Mouse (Mus musculus) adrenal gland, postnatal 4 days (tissue): Measurements from ENCODE around the gene Rpl4. TPM values are rescaled to one million over a fixed set of nuclear protein-coding genes. Genes with fewer than 3 reads are reported as not detected.
"Not testable (repeated sequence)": the region's sequence is repeated elsewhere in the genome, so short reads cannot be mapped to it uniquely, and the experiment has no call there.

Experiments
- DNase-seq, 2 experiments: peaks; one replicate each; pipeline ENCODE4 v3.0.0; 2021 to 2022; ENCODE audit warnings: low spot score in 2 of 2, mixed read lengths in 2 of 2
- total RNA-seq, 2 experiments: library from RNA; stranded (reverse); gene quantifications; 2 replicates each; pipeline ENCODE4 v1.2.3; 2021

The Rpl4 gene
- total RNA-seq, 2 experiments from 2014 or later = 1,230 to 1,246 TPM

DNA sequence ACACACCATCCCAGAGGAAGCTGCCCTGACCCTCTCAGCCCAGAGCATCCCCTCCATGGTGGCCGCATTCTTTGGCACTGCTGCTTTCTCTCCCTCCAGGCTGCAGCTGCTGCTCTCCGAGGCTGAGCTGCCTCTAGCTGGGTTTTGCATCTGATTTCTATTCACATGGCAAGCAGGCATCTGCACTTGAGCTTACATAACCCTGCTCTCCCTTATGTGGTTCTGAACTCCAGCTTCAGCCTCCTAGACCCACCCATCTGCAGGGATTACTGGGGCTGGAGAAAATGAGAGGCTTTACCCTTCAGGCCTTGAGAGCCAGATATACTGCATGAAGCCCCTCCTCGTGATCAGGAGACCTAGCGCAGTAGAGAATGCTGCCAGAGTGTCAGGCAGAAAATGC, 22.4 kb downstream of the Rpl4 start:
- no peak for DNase-seq

DNA sequence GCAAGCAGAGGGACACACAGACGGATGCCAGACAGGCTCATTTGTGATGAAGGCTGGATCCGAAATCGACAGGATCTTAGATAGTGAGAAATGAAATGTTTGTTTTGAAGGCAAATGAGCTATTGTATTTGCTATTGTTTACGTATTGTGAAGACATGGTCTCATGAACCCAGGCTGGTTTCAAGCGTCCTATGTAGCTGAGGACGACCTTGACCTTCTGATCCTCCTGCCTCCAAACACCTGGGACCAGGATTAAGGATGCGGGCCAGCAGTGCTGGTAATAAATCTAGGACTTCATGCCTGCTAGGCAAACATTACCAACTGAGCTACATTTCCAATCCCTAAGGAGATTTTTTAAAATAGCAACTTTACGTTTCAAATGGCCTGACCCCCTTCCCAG, 24.3 kb downstream of the Rpl4 start:
- no peak for DNase-seq

DNA sequence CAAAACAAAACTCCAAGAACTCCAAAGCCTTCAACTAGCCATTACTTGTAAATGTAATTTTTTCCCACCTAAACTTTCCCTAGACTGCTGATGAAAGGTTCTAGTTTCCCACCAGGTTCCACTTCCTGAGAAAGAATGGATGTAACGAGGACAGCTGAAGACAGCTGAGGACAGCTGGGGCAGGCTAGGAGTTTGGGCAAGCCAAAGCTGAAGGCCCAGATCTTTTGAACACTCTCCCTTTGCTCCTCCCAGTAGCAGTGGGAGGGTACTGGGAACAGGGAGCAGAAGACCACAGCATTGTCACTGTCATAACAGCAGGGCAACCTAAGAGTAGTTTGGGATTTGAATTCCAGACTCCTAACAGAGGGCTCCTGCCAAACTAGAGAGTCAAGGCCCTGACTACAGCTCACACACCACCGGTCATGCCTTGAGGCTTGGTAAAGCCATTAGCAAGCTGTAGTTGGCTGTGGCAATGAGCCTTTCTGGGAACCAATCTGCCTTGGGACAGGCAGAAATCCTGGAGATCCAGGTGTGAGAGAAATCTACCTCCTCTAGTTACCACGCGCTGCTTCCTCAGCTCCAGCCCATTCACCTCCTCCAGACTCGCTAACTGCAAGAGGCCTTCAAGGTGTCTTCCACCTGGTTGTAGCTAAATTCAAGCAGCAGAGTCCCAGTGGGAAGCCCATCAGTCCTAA, 25.0 kb downstream of the Rpl4 start:
- DNase-seq = no peak

DNA sequence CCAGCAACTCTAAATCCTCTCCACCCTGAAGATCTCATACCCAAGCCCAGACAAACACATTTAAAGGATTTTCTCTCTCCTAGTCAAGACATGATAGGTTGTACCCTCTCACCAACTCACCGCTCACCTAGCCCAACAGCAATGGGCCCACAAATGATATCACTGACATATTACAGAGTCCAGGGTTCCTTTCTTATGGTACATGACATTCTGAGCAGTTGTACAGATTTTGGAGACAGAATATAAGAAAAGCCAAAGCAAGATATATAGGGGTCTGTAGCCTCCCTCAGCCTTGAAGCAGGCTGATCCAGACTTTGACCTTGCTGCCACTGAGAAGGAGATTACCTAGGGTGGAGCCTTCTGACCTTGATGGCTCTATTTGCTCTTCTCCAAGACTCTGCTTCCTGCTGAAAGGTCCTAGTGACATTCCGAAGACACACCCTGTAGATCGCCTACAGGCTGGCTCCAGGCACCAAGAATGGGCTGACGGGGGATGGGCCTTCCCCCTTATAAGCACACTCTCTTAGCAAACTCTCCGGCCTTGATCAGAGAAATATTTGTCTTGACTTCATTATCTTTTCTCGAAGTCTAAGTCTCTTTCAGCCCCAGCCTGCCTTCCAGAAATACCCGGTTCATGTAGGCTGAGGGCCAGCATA, 25.7 kb downstream of the Rpl4 start:
- not testable (repeated sequence) for DNase-seq

DNA sequence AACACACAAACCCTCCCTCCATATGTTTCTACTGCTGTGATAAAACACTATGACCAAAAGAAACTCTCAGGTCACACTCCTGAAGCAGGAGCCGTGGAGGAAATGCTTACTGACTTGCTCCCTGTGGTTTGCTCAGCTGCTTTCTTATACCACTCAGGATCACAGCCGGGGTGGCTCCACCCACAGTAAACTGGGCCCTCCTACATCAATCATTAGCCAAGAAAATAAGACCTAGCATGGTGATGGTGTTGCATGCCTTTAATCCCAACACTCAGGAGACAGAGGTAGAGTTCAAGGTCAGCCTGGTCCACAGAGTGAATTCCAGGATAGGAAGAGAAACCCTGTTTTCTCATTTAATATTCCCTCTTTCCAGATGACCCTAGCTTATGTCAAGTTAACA, 26.7 kb downstream of the Rpl4 start:
- no peak for DNase-seq

DNA sequence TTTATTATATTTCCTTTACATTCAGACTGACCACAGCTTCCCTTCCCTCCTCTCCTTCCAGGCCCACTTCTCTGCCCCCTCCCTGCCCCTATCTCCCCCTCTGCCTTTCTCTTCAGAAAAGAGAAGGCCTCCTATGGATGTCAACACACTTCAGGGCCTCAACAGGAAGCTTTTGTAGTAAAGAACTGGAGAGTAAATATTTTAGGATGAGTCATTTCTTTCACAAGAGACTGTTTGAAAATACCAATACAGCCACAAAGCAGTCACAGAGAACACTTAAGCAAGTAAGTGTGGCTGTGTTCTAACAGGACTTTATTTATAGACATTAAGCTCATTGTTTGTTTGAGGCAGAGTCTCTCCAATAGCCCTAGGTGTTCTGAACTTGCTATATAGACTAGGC, 29.2 kb downstream of the Rpl4 start:
- DNase-seq = no peak

DNA sequence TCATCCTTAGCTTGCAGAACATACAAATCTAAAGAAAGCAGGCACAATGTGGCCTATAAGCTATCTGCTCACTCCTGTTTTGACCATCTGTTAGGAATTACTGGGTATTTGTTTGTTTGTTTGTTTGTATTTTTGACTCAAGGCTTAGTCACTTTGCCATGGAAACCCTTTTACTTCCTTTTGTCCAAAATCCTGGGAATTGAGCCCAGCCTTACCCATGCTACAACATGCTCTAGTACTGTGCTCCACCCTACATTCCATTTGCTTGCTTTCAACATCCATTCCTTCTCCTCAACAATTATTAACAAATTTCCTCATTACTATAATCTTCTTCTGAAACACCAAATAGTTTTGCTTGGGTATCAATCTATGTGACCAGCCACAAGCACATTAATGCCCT, 29.7 kb downstream of the Rpl4 start:
- no peak for DNase-seq

DNA sequence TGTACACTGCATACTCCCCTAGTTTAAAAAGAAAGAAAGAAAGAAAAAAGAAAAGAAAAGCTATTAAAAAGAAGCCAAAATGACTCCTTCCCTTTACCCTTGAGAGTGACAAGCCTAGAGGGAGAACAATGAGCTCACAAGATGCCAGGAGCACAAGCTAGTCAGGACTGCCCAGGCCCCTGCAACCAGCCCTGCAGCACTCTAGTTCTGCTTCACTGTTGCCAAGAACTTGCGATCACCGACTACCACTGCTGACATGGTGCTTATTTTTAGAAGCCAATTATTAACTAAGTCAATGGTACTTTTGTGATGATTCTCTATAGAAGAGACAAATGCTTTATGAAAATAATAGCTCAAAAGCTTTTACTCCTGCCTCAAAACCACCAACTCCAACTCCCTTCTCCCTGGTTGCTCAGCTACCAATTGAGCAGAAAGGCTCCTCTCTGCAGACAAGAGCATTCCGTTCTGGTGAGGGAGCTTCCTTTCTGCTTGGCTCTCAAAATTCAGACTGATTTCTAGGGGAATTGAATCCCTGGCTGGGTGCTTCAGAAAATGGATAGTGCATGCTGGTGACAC, 34.4 kb downstream of the Rpl4 start:
- no peak for DNase-seq

DNA sequence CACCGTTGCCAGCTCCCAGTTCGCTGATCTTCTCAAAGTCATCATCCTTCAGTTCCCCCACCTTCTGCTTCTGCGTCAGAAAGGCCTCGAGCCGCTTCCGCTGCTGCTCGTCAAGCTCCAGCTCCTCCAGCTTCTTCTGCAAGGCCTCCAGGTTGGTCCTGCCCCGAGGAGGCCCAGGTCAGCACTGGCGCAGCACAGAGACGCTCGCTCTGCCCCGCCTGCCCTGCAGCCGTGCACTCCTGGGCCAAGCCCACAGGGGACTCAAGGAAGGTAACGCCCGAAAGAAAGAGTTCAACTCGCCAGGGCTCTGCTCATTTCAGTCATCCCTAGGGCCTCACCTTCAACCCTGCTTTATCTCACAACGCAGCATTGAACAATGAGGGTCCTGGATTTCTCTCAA, 41.3 kb downstream of the Rpl4 start:
- DNase-seq = no peak

DNA sequence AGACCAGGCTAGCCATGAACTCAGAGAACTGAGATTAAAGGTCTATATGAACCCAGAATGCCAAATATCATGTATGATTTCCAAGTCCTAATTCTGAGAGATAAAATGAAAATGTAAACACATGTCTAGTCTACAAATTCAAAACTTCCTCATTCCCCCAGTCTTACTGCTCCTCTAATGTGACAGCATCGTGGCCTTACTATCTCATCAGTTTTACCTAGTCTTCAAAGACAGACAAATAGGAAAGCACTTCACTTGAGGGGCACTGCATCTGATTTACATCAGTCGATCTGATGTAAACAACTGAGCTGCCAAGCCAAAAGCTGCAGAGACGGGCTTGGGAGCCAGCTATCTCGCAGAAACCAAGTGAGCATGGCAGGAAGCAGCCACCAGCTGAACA, 42.9 kb downstream of the Rpl4 start:
- DNase-seq = no peak

DNA sequence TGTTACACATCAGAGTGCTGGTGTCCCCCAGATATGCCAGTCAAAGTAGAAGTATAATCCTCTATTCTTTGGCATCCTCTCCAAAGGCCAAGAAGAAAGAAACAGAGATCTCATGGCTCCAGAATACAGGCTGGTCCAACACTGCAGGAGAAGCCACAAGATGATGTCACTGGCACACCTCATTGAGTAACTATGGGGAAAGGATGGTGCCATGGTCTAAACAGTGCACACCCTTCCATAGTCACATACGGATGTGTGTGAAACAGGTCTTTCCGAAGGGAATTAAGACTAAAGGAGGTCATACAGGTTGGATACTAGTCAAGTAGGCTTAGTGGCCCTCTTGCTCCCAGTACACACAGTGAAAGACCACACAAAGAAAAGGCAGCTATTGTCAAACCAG, 43.5 kb downstream of the Rpl4 start:
- DNase-seq = no peak

DNA sequence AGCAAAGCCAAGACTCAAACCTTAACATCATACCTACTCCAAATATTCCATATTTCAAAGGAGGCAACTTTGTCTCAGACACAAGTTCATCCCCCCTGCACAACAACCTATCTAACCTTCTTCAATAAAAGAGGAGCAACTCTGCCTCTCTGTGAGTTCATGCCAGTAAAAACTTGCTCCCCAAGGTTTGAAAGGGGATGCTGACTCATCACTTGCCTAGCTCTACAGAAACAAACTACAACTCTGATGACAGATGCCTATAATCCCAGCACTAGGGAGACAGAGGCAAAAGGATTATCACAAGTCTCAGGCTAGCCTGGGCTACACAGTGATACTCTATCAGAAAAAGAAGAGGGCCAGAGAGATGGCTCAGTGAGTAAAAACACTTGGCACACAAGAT, 44.7 kb downstream of the Rpl4 start:
- no peak for DNase-seq

DNA sequence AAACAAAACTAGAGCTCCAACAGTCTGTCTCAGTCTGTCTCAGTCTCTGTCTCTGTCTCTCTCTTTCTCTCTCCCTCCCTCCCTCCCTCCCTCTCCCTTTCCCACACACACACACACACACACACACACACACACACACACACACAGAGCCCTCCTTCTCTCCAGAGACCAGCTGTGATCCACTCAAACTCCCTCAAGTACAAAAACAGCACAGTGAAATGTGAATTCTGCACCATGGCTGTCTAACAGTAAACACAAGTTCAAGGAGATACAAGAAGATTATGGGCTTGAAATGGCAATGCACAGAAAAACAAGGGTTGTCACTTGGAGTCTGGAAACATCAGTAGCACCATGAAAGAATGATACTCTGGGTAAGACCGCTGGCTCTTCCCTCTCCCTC, 46.1 kb downstream of the Rpl4 start:
- DNase-seq = no peak

DNA sequence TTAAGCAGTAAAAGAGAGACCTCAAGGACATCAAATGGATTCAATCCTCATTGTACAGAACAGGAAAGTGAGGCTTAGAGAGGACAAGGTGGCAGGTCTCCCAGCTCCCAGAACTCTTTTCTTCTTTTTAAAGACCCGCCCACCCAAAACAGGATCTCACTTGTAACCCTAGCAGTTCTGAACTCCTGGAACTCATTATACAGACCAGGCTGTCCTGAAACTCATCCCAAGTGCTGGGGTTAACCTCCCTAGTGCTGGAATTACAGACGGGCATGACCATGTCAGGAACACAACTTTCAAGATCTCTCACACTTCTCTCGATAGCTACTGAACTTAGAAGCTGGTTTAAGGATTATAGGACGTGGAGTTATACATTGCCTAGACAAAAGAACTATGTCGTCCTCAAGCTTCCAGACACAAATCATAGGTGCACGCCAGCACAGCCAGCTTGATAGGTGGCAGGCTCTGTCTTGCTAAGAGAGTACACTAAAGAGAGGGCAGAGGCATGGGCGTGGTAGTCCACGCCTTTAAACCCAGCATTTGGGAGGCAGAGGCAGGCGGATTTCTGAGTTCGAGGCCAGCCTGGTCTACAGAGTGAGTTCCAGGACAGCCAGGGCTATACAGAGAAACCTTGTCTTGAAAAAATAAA, 46.7 kb downstream of the Rpl4 start:
- DNase-seq = no peak

DNA sequence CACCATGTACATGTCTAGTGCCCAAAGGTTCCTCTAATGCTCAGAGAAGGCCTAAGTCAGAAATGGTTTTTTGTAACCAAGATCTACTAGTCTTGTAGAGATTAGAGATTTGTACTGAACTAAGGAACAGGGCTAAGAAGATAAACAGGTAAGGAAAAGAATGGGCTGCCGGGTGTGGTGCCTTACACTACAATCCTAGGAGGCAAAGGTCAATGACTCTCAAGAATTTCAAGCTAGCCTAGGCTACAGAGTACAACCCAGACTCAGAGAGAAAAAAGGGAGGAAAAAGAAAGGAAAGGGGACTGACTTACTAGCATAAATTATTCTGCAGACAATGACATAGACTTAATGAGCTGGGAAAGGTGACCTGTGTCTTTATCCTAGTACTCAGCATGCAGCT, 47.4 kb downstream of the Rpl4 start:
- DNase-seq = no peak

DNA sequence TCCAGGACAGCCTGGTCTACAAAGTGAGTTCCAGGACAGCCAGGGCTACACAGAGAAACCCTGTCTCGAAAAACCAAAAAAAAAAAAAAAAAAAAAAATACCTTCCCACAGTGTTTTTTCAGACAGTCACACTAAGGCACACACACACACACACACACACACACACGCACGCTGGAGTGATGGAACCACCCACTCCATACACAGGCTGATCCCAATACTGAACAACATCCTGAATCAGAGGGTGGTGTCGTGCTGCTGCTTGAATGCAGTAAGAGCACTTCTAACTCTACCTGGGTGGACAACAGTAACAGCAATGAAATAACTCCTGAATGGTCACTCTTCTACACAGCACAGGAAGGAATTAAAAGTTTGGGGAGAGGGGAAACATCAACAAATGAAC, 48.3 kb downstream of the Rpl4 start:
- no peak for DNase-seq

DNA sequence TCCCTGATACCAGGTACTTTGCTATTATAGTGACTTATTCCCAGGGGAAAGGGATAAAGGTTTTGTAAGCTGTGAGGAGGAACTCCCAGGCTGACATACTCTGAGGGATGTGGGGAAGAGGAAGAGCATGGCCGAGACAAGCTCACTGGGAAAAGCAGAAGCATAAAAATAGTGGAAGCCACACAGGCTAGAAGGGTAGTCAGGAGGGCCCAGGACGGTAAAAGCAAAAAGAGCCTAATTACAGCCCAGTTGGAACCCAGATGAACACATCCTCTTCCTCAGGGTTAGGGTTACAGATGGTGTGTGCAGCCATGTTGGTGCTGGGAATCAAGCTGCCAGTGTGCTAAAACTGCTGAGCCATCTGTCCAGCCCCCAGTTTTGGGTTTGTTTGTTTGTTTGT, 48.9 kb downstream of the Rpl4 start:
- DNase-seq = no peak

DNA sequence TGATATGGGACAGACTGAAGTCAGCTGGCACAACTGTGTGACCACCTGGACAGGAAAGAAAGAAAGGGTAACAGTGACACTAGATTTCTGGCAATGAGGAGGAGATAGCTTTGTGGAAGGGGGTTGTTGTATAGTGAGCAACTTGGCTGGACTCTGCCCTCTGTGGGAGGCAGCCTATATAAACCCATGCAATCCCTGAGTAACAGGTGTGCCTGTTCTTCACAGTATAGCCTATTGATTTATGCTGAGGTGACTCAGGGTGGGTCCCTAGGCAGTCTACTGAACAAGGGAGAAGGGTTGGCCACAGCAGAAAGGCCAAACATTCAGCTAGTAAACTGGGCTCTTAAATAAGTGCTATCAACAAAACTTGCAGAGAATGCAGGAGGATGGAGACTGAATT, 52.6 kb downstream of the Rpl4 start:
- no peak for DNase-seq

DNA sequence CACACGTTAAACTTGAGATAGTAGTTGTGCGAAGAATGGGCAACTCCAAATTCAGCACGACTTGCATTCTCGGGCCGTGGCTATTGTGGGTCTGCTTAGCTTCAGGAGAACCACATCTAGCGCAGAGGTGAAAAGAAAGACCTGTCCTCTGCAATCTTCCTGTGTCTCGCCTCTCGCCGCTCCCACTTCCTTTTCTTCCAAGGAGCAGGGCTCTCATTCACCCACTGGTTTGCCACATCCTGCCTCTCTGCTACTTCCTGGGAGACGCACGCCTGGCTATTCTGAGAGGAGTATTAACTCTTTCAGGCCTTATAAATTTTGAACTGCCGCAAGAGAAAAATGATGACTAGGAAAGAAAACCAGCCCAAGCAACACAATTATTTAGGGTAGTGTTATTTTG, 54.6 kb downstream of the Rpl4 start:
- DNase-seq = no peak
